Mouse (Mus musculus) G1E (cell line): ENCODE results near the gene 2310034C09Rik.

ENCODE experiments used
- CTCF ChIP-seq: IDR thresholded peaks from 2 replicates; pipeline ENCODE4 v1.5.1; 2012; ENCODE audit warnings: low read depth, low read length, inconsistent platforms, mixed read lengths
- GATA1 ChIP-seq: IDR thresholded peaks from 2 replicates; pipeline ENCODE4 v1.6.1; 2012; ENCODE audit warnings: borderline replicate concordance, low read length, inconsistent platforms, mixed read lengths
- GATA2 ChIP-seq: IDR thresholded peaks from 2 replicates; pipeline ENCODE4 v1.6.1; 2012; ENCODE audit warnings: low read depth, low read length, inconsistent platforms, borderline replicate concordance

GRCm38 (mm10) chr16:88720031-88720430 is 38.6 kb upstream of the 2310034C09Rik start:
- no peak for TF ChIP-seq CTCF
- no peak for TF ChIP-seq GATA2
- TF ChIP-seq GATA1, result no peak
